Mouse (Mus musculus): ENCODE data around the gene Mien1. TPM values are rescaled to one million over a fixed set of nuclear protein-coding genes. Genes with fewer than 3 reads are reported as not detected.

Mien1 gene
- polyA plus RNA-seq, 1 experiment from 2014 or later, result 265 TPM

- WGBS, result 62% methylated on average over 8 of the region's 8 CpGs
- Histone ChIP-seq H3K9me3 (no peaks in the 10 kb centered on the region), H3K36me3 (no peaks in the 10 kb centered on the region), H3K4me2 (no peak overlapping the region), H3K4me3 (no peak overlapping the region), H3K27me3 (no peaks in the 10 kb centered on the region), H3K27ac (replicated peaks) (no peak overlapping the region), H3K9ac (no peak overlapping the region), H3K4me1 (replicated peaks) (no peaks in the 10 kb centered on the region)
- ATAC-seq (ENCODE audit: low read depth), result no peak
These were observed 35.2 kb upstream of the Mien1 start for GRCm38 (mm10) chr11:98473916-98474479.

GRCm38 (mm10) chr11:98472696-98473095, 33.9 kb upstream of the Mien1 start:
- no peak overlapping the region for H3K4me2 ChIP-seq
- no peak for ATAC-seq (ENCODE audit: low read depth)
- no peak overlapping the region for H3K4me3 ChIP-seq
- no peak overlapping the region for H3K9ac ChIP-seq
- no peaks in the 10 kb centered on the region for H3K36me3 ChIP-seq
- no peak overlapping the region for H3K27ac ChIP-seq (replicated peaks)
- H3K9me3 ChIP-seq, result no peaks in the 10 kb centered on the region
- 47% methylated on average over 4 of the region's 4 CpGs for WGBS
- no peaks in the 10 kb centered on the region for H3K4me1 ChIP-seq (replicated peaks)
- no peaks in the 10 kb centered on the region; the same call in 1 of the 2 replicates for H3K27me3 ChIP-seq

- no peak for ATAC-seq (ENCODE audit: low read depth)
- no peak overlapping the region for H3K27ac ChIP-seq (replicated peaks)
- H3K4me2 ChIP-seq, result no peak overlapping the region
- no peaks in the 10 kb centered on the region for H3K36me3 ChIP-seq
- H3K4me3 ChIP-seq, result no peak overlapping the region
- WGBS, result 79% methylated on average over 6 of the region's 6 CpGs
- H3K9me3 ChIP-seq, result no peaks in the 10 kb centered on the region
- H3K27me3 ChIP-seq, result no peaks in the 10 kb centered on the region; the same call in 1 of the 2 replicates
- no peak overlapping the region for H3K9ac ChIP-seq
- no peaks in the 10 kb centered on the region for H3K4me1 ChIP-seq (replicated peaks)
These were observed 32.0 kb upstream of the Mien1 start for GRCm38 (mm10) chr11:98470795-98471194.

DNA sequence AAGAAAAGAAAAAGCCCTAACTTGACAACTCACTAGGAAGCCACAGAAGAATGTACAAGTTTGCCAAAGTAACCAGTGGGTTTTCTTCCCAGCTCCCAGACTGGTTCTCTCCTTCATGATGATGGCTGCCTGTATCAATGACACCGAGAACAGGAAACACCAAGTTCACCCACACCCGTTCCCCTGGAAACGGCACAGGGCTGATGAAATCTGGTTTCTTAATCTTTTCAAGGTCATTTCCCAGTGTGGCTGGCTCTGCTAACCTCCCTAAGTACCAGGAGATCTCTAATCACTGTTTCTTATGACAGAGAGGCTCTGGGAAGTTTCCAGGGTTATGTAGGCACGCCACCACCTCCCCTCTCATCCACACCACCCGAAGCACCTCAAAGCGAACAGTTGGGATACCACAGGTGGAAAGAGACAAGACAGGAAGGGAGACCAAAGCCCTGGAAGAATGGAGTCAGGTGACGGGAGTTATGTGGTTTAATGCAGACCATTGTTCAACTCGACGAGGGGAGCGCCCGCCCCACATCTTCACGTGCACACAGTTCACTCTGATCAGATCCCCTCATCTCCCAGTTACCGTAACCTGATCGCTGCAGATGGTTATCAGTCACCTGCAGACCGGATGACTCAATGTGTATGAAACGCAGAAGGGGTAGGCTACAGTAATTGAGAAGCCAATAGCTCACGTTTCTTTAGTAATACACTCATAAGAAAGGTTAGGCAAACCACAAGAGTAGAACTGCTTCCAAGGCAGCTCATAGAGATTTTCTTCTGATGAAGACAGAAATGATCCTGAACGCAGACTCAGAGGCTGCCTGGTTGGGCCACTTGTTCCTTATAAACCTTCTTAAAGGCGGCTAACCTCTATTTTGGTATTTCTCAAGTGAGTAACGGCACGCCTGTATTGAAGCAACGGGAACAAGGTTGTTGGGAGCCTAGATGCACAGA, 31.2 kb upstream of the Mien1 start:
- Histone ChIP-seq H3K9ac (no peak overlapping the region), H3K4me2 (no peak overlapping the region), H3K36me3 (no peaks in the 10 kb centered on the region)

DNA sequence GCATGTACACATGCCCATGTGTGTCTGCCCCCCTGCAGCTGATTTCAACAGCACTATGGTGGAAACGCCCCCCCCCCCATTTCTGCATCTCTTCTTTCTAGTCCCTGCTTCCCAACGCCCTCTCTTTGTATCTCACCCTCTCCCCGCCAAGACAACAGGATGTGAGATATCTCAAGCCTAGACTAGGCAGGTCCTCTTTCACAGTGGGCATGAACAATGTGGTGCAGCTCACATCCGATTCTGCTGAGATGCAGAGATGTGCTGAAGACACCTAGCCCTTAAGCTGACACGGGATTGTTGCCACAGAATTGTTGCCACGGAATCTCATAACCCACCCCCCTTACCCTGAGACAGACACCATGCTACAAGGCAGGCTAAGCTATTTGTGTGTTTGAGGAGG, 25.7 kb upstream of the Mien1 start:
- Histone ChIP-seq H3K9ac (no peak overlapping the region), H3K36me3 (no peaks in the 10 kb centered on the region), H3K27ac (replicated peaks) (no peak overlapping the region), H3K27me3 (peaks cover 27% of the 10 kb centered on the region), H3K4me3 (no peak overlapping the region), H3K4me1 (replicated peaks) (no peaks in the 10 kb centered on the region), H3K4me2 (no peak overlapping the region), H3K9me3 (no peaks in the 10 kb centered on the region)
- ATAC-seq (ENCODE audit: low read depth), result no peak
- WGBS, result 86% methylated on average over 6 of the region's 6 CpGs

More for the DNA sequence above, 31.2 kb upstream of the Mien1 start:
- no peaks in the 10 kb centered on the region for H3K9me3 ChIP-seq
- ATAC-seq (ENCODE audit: low read depth), result no peak
- no peak overlapping the region for H3K27ac ChIP-seq (replicated peaks)
- WGBS, result 83% methylated on average over 22 of the region's 22 CpGs
- no peak overlapping the region for H3K4me3 ChIP-seq
- no peaks in the 10 kb centered on the region for H3K4me1 ChIP-seq (replicated peaks)
- H3K27me3 ChIP-seq, result no peaks in the 10 kb centered on the region; the same call in 1 of the 2 replicates

GRCm38 (mm10) chr11:98463911-98464310, 25.1 kb upstream of the Mien1 start:
- Histone ChIP-seq H3K4me1 (replicated peaks) (no peaks in the 10 kb centered on the region), H3K4me2 (no peak overlapping the region), H3K27me3 (peaks cover 33% of the 10 kb centered on the region), H3K4me3 (no peak overlapping the region), H3K27ac (replicated peaks) (no peak overlapping the region), H3K9me3 (no peaks in the 10 kb centered on the region), H3K9ac (no peak overlapping the region), H3K36me3 (no peaks in the 10 kb centered on the region)
- ATAC-seq (ENCODE audit: low read depth), result no peak
- WGBS, result 87% methylated on average over 9 of the region's 9 CpGs

- no peak for ATAC-seq (ENCODE audit: low read depth)
These were observed 23.5 kb upstream of the Mien1 start for GRCm38 (mm10) chr11:98462255-98462654.

GRCm38 (mm10) chr11:98461109-98461720, 22.4 kb upstream of the Mien1 start:
- WGBS, result 61% methylated on average over 6 of the region's 6 CpGs
- ATAC-seq (ENCODE audit: low read depth), result no peak
- Histone ChIP-seq H3K4me1 (replicated peaks) (peaks cover 11% of the 10 kb centered on the region), H3K9me3 (no peaks in the 10 kb centered on the region), H3K9ac (no peak overlapping the region), H3K27me3 (peaks cover 45% of the 10 kb centered on the region), H3K4me3 (no peak overlapping the region), H3K36me3 (no peaks in the 10 kb centered on the region), H3K27ac (replicated peaks) (no peak overlapping the region), H3K4me2 (no peak overlapping the region)

More at GRCm38 (mm10) chr11:98462255-98462654, 23.5 kb upstream of the Mien1 start:
- Histone ChIP-seq H3K4me3 (no peak overlapping the region), H3K4me2 (no peak overlapping the region), H3K9ac (no peak overlapping the region), H3K4me1 (replicated peaks) (peaks cover 11% of the 10 kb centered on the region), H3K9me3 (no peaks in the 10 kb centered on the region), H3K36me3 (no peaks in the 10 kb centered on the region), H3K27ac (replicated peaks) (no peak overlapping the region), H3K27me3 (peaks cover 45% of the 10 kb centered on the region)
- WGBS, result 94% methylated on average over 6 of the region's 6 CpGs

DNA sequence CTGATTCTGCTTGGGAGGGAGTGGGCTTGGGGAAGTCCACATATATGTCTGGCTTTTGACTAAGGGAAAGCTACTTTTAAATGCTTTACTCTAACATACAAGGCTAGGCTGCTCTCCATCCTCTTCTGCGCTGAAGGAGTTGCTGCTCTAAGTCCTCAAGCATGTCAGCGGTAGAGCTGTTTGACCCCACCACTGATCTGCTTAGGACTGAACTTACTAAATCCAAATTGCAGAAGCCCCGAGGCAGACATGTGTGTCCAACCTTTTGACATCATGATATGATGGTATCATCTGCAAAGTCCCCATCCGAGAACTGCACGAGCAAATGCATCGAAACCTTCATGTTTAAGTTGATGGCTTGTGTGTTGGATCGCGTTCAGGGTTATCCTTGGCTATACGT, 21.1 kb upstream of the Mien1 start:
- Histone ChIP-seq H3K36me3 (no peaks in the 10 kb centered on the region), H3K9me3 (no peaks in the 10 kb centered on the region), H3K4me3 (no peak overlapping the region), H3K4me1 (replicated peaks) (peaks cover 11% of the 10 kb centered on the region), H3K27ac (replicated peaks) (no peak overlapping the region), H3K4me2 (no peak overlapping the region), H3K27me3 (peaks cover 45% of the 10 kb centered on the region), H3K9ac (no peak overlapping the region)
- WGBS, result 80% methylated on average over 9 of the region's 9 CpGs
- no peak for ATAC-seq (ENCODE audit: low read depth)

DNA sequence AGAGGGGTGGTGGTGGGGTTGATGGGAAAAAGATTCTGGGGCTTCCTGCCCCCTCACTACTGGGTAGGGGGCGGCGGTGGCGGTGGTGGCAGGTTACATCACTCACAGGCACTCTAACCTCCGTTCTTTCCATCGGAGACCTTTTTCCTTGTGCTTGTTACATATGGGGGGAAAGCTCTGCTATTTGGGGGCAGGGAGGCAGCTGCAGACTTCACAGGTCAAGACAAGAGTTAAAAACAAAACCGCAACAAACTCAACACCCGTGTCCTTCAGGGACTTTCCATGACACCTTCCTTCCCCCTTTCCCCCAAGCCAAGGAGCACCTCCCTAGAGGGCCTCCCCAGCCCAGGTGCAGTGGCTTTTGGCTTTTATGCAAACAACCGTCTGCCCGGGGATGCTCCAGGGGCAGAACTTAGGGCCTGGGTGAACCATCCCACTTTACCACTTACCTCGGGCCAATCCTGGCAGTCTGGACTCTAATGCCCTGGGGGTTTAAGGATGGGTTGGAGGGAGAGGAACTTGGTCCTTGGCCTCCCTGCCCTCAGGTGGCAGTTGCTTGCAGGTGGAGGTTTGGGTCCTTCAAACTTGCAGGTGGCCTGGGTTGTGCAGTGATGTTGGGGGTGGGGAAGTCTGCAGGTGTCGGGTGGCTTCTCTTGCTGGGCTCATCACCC, 20.4 kb upstream of the Mien1 start:
- peaks cover 11% of the 10 kb centered on the region for H3K4me1 ChIP-seq (replicated peaks)
- no peak for ATAC-seq (ENCODE audit: low read depth)
- H3K4me2 ChIP-seq, result no peak overlapping the region
- peaks cover 45% of the 10 kb centered on the region for H3K27me3 ChIP-seq
- H3K4me3 ChIP-seq, result no peak overlapping the region
- no peaks in the 10 kb centered on the region for H3K9me3 ChIP-seq
- H3K36me3 ChIP-seq, result no peaks in the 10 kb centered on the region
- no peak overlapping the region for H3K9ac ChIP-seq
- H3K27ac ChIP-seq (replicated peaks), result no peak overlapping the region
- WGBS, result 20% methylated on average over 11 of the region's 11 CpGs

- WGBS, result 4% methylated on average over 26 of the region's 30 CpGs
- H3K9ac ChIP-seq, result peak overlapping the region; percentile 71
- no peaks in the 10 kb centered on the region for H3K36me3 ChIP-seq
- H3K4me2 ChIP-seq, result peak overlapping the region; percentile 67
- no peaks in the 10 kb centered on the region for H3K9me3 ChIP-seq
- H3K4me3 ChIP-seq, result peak overlapping the region; percentile 49
- peak; percentile 12; the same call in 1 of the 2 replicates for ATAC-seq (ENCODE audit: low read depth)
- H3K27ac ChIP-seq (replicated peaks), result 0 out of 2 replicates have a peak overlapping the region, but pooled peaks have one; percentile 29
- H3K4me1 ChIP-seq (replicated peaks), result peaks cover 11% of the 10 kb centered on the region
- H3K27me3 ChIP-seq, result peaks cover 45% of the 10 kb centered on the region
These were observed 19.6 kb upstream of the Mien1 start for GRCm38 (mm10) chr11:98458121-98458990.

All from neural tube, embryonic 13.5 days (tissue).